Mouse (Mus musculus) forebrain, embryonic 11.5 days (tissue): ENCODE data around the gene Sptbn2. TPM values are rescaled to one million over a fixed set of nuclear protein-coding genes. Genes with fewer than 3 reads are reported as not detected.

Experiments
- ATAC-seq: fragments of 200-750 bp; cut with Nextera tagmentation; replicated peaks from 2 replicates; pipeline ENCODE4 v1.8.0; 2017; ENCODE audit warnings: moderate TSS enrichment; ENCODE audit not compliant: low FRiP score
- DNase-seq: peaks from one replicate; pipeline ENCODE4 v3.0.0-alpha.2; 2017; ENCODE audit warnings: low spot score
- H3K27ac ChIP-seq: fragments of 300-500 bp; sonication (generic); 2 replicates; pipeline ENCODE4 v1.5.1; 2014; ENCODE audit warnings: low read depth, low read length
- H3K27me3 ChIP-seq: fragments of 300-500 bp; sonication (generic); 2 replicates; pipeline ENCODE4 v1.6.1; 2014; ENCODE audit warnings: mild to moderate bottlenecking, low read length, mixed read lengths; ENCODE audit not compliant: control insufficient read depth, insufficient read depth
- H3K36me3 ChIP-seq: fragments of 300-500 bp; sonication (generic); 2 replicates; pipeline ENCODE4 v1.6.1; 2014; ENCODE audit warnings: mild to moderate bottlenecking, low read length, moderate library complexity, mixed read lengths; ENCODE audit not compliant: control insufficient read depth, insufficient read depth
- H3K4me1 ChIP-seq: fragments of 300-500 bp; sonication (generic); replicated peaks from 2 replicates; pipeline ENCODE4 v1.6.1; 2014; ENCODE audit warnings: low read length, mixed read lengths; ENCODE audit not compliant: control insufficient read depth, insufficient read depth
- H3K4me2 ChIP-seq: fragments of 300-500 bp; sonication (generic); 2 replicates; pipeline ENCODE4 v1.6.1; 2014; ENCODE audit warnings: low read depth, mild to moderate bottlenecking, low read length, moderate library complexity, mixed read lengths; ENCODE audit not compliant: severe bottlenecking
- H3K4me3 ChIP-seq: fragments of 300-500 bp; sonication (generic); 2 replicates; pipeline ENCODE4 v1.5.1; 2014; ENCODE audit warnings: low read depth, low read length
- H3K9ac ChIP-seq: fragments of 300-500 bp; sonication (generic); 2 replicates; pipeline ENCODE4 v1.6.1; 2014; ENCODE audit warnings: low read length
- H3K9me3 ChIP-seq: fragments of 300-500 bp; sonication (generic); 2 replicates; pipeline ENCODE4 v1.6.1; 2016; ENCODE audit warnings: low read length, mixed read lengths; ENCODE audit not compliant: control insufficient read depth
- WGBS: fragments of 180-500 bp; shearing (Covaris S2); extraction: QIAGEN DNeasy Blood & Tissue Kit; methylation state at CpG from one replicate; pipeline ENCODE4 v1.1.7; 2014; 5-methylcytosine and 5-hydroxymethylcytosine counted together
- polyA plus RNA-seq: library from polyadenylated mRNA; unstranded; fragments of >200 nt; fragmentation: Nextera tagmentation; extraction: Ambion mirVana; gene quantifications from 2 replicates; pipeline ENCODE4 v1.2.1, GENCODE M21; 2014

The Sptbn2 gene
- polyA plus RNA-seq, 1 experiment from 2014 or later = 16.7 TPM

- H3K4me3 ChIP-seq = no peak overlapping the region
- DNase-seq (no peak), ATAC-seq (no peak)
- no peaks in the 10 kb centered on the region for H3K4me1 ChIP-seq
- no peaks in the 10 kb centered on the region for H3K9me3 ChIP-seq
- peaks cover 6% of the 10 kb centered on the region for H3K36me3 ChIP-seq
- no peak overlapping the region for H3K27ac ChIP-seq
- H3K27me3 ChIP-seq = no peaks in the 10 kb centered on the region
- no peak overlapping the region for H3K9ac ChIP-seq
- H3K4me2 ChIP-seq = no peak overlapping the region
- WGBS = 96% methylated on average over 12 of the region's 12 CpGs
These were observed 56.7 kb downstream of the Sptbn2 start for GRCm38 (mm10) chr19:4767507-4768148.

- no peak for ATAC-seq
- H3K4me2 ChIP-seq = no peak overlapping the region
- H3K4me3 ChIP-seq = no peak overlapping the region
- no peak for DNase-seq
- no peaks in the 10 kb centered on the region for H3K4me1 ChIP-seq
- H3K27me3 ChIP-seq = no peaks in the 10 kb centered on the region
- 92% methylated on average over 3 of the region's 3 CpGs for WGBS
- no peak overlapping the region for H3K9ac ChIP-seq
- no peaks in the 10 kb centered on the region for H3K9me3 ChIP-seq
- no peak overlapping the region for H3K27ac ChIP-seq
- 0 out of 2 replicates have a peak, but pooled peaks cover 3% of the 10 kb centered on the region for H3K36me3 ChIP-seq
These were observed 61.8 kb downstream of the Sptbn2 start for GRCm38 (mm10) chr19:4772785-4773184.

GRCm38 (mm10) chr19:4782891-4783290 lies 71.9 kb downstream of the Sptbn2 start:
- H3K4me2 ChIP-seq = no peak overlapping the region
- whole genome bisulfite sequencing = 96% methylated on average over 2 of the region's 2 CpGs
- no peak overlapping the region for H3K9ac ChIP-seq
- H3K9me3 ChIP-seq = no peaks in the 10 kb centered on the region
- H3K27ac ChIP-seq = no peak overlapping the region
- H3K36me3 ChIP-seq = peaks cover 20% of the 10 kb centered on the region; the same call in 1 of the 2 replicates
- H3K27me3 ChIP-seq = no peaks in the 10 kb centered on the region
- ATAC-seq = no peak
- no peaks in the 10 kb centered on the region for H3K4me1 ChIP-seq
- H3K4me3 ChIP-seq = no peak overlapping the region
- DNase-seq = no peak

DNA sequence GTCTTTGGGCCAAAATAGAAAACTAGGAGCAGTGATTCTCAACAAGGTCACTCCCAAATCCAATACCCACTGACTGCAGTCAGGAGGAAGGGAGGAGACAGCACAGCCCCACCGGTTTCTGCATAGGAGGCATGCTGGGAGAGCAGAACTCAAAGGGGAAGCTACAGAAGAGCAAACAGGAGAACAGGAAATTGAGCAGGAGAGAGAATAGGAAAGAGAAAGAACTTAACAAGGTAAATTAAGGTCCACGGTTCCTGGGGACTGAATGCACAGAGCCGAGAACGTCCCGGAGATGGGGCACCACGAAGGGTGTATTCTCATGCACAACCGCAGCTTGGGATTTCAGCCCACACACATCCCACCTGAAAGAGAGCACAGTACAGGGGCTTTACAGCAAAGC lies 74.2 kb downstream of the Sptbn2 start:
- Histone ChIP-seq H3K4me2 (no peak overlapping the region), H3K36me3 (peaks cover 20% of the 10 kb centered on the region; the same call in 1 of the 2 replicates), H3K9me3 (no peaks in the 10 kb centered on the region), H3K27me3 (no peaks in the 10 kb centered on the region), H3K27ac (no peak overlapping the region), H3K9ac (no peak overlapping the region), H3K4me3 (no peak overlapping the region), H3K4me1 (no peaks in the 10 kb centered on the region; the same call in 1 of the 2 replicates)
- ATAC-seq (no peak), DNase-seq (no peak)
- 94% methylated on average over 7 of the region's 7 CpGs for WGBS

DNA sequence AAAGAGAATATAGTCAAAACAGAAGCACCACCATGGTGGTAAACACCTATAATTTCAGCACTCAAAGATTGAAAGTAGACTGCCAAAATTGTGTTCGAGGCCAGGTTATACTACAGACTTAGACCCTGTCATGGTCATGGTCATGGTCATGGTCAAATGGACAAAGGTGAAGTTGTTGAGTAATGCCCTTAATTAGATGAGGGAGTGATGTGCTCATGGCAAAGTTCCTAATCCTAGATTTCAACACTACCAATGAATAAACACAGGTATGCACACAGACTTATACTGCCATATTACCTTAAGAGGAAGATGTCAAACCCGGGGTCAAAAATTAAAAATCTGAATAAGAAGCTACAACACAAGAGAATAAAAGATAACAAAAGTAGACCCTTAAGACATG lies 75.3 kb downstream of the Sptbn2 start:
- peaks cover 20% of the 10 kb centered on the region; the same call in 1 of the 2 replicates for H3K36me3 ChIP-seq
- no peak overlapping the region for H3K4me3 ChIP-seq
- H3K9me3 ChIP-seq = no peaks in the 10 kb centered on the region
- H3K4me1 ChIP-seq = no peaks in the 10 kb centered on the region; the same call in none of the 2 replicates
- H3K27me3 ChIP-seq = no peaks in the 10 kb centered on the region
- 94% methylated on average over 2 of the region's 2 CpGs for WGBS
- H3K9ac ChIP-seq = no peak overlapping the region
- ATAC-seq = no peak
- H3K4me2 ChIP-seq = no peak overlapping the region
- DNase-seq = no peak
- H3K27ac ChIP-seq = no peak overlapping the region

- DNase-seq (no peak), ATAC-seq (peak; percentile 37; the same call in 1 of the 2 replicates)
- H3K4me3 ChIP-seq = peak overlapping the region; percentile 60
- peak overlapping the region; percentile 72 for H3K4me2 ChIP-seq
- WGBS = 2% methylated on average over 16 of the region's 16 CpGs
- peak overlapping the region; percentile 26; the same call in 1 of the 2 replicates for H3K27ac ChIP-seq
- H3K36me3 ChIP-seq = no peaks in the 10 kb centered on the region; the same call in 1 of the 2 replicates
- H3K4me1 ChIP-seq = no peaks in the 10 kb centered on the region; the same call in none of the 2 replicates
- peak overlapping the region; percentile 81 for H3K9ac ChIP-seq
- no peaks in the 10 kb centered on the region for H3K9me3 ChIP-seq
- H3K27me3 ChIP-seq = no peaks in the 10 kb centered on the region
These were observed 82.4 kb downstream of the Sptbn2 start for GRCm38 (mm10) chr19:4793281-4793830.

GRCm38 (mm10) chr19:4793831-4794422 lies 83.0 kb downstream of the Sptbn2 start, which contains the start of gene Rbm4:
Gene Rbm4 (minus strand): TSS chr19:4793901.
- H3K27me3 ChIP-seq = no peaks in the 10 kb centered on the region
- peak within 1 kb of the TSS; percentile 26; the same call in 1 of the 2 replicates for H3K27ac ChIP-seq
- H3K4me2 ChIP-seq = peak within 1 kb of the TSS; percentile 76
- peak within 1 kb of the TSS; percentile 60 for H3K4me3 ChIP-seq
- peak within 1 kb of the TSS; percentile 81 for H3K9ac ChIP-seq
- under 1% methylated on average over 31 of the region's 31 CpGs for WGBS
- ATAC-seq (peak; percentile 98), DNase-seq (peak; percentile 95)
- no peaks in the 10 kb centered on the region; the same call in 1 of the 2 replicates for H3K4me1 ChIP-seq
- H3K36me3 ChIP-seq = no peaks in the 10 kb centered on the region; the same call in 1 of the 2 replicates
- no peaks in the 10 kb centered on the region for H3K9me3 ChIP-seq

DNA sequence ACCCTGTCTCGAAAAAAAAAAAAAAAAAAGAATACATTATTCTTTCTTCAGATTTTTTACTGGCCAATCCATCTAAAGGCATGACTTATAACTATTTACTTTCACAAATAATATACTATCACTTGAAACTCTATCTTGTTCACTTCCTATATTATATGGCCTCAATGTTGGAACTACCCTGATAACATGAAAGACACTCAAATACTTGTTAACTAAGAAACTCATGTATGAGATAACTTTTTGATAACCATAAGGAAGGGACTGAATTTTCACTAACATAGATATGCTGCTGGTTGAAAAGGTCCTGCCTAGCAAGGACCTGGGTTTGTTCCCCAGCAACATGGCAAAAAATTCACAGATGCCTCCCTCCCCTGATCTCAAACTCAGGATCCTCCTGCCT lies 85.0 kb downstream of the Sptbn2 start:
- 75% methylated on average over 1 of the region's 1 CpGs for WGBS
- H3K4me2 ChIP-seq = no peak overlapping the region
- H3K27me3 ChIP-seq = no peaks in the 10 kb centered on the region
- no peaks in the 10 kb centered on the region; the same call in 1 of the 2 replicates for H3K36me3 ChIP-seq
- H3K9me3 ChIP-seq = no peaks in the 10 kb centered on the region
- no peak overlapping the region for H3K9ac ChIP-seq
- H3K27ac ChIP-seq = no peak overlapping the region
- no peak overlapping the region for H3K4me3 ChIP-seq
- no peaks in the 10 kb centered on the region; the same call in 1 of the 2 replicates for H3K4me1 ChIP-seq
- DNase-seq (no peak), ATAC-seq (no peak)
